Mouse (Mus musculus) adrenal gland, adult 18-20 months (tissue): ENCODE data around the gene Edar. TPM values are rescaled to one million over a fixed set of nuclear protein-coding genes. Genes with fewer than 3 reads are reported as not detected.
"Not testable (repeated sequence)": the region's sequence is repeated elsewhere in the genome, so short reads cannot be mapped to it uniquely, and the experiment has no call there.

Source experiments
- DNase-seq, 2 experiments: peaks; one replicate each; pipeline ENCODE4 v3.0.0; 2021 to 2022; ENCODE audit warnings: low spot score in 2 of 2
- long read RNA-seq, 2 experiments: library from polyadenylated mRNA; stranded (forward); transcript quantifications; one replicate each; pipeline ENCODE4 v2.0.0; 2021
- total RNA-seq, 2 experiments: library from RNA; stranded (reverse); gene quantifications; 1 replicate in 1 of 2; 2 replicates in 1 of 2; pipeline ENCODE4 v1.2.3; 2021

Edar gene
- total RNA-seq, result under 1 TPM; 0.10 to 0.22 TPM
- long read RNA-seq, experiment 1, result 0 reads
- long read RNA-seq, experiment 2, result 0 reads

GRCm38 (mm10) chr10:58675533-58675932 is at the start of gene Edar:
Gene Edar, minus strand, starts transcription at chr10:58675654.
- peak; percentile 74 to 79 for DNase-seq

DNA sequence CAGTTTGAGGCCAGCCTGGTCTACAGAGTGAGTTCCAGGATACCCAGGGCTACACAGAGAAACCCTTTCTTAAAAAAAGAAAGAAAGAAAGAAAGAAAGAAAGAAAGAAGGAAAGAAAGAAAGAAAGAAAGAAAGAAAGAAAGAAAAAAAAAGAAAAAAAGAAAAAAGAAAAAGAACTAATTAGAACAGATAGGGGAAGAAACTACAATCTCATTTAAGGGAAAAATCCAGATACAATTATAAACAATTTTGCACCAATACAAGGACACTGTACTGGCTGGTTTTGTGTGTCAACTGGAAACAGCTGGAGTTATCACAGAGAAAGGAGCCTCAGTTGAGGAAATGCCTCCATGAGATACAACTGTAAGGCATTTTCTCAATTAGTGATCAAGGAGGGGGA is 42.7 kb upstream of the Edar start, which contains the start of gene Gm17542:
Gene Gm17542 (minus strand): TSS at position 101 of the 400 bp plus-strand sequence.
- DNase-seq, result not testable (repeated sequence)

DNA sequence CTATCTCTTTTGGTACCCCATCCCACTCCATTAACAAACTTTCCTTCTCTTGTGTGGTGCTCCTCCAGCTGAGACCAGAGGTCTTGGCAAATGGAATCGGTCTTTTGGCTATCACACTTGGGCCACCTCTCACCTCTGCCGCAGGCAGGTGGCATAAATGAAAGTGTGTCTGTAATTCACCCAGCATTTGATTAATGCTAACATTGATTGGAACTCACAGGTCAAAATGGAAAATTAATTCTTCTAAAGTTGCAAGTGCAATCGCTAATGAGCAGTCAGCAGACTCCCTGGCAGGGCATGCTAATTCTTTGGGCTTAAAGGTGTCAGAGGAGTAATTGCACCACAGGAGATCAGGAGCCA is 39.3 kb upstream of the Edar start:
- DNase-seq, result no peak

- DNase-seq, result no peak
Measured at GRCm38 (mm10) chr10:58713855-58714788, 38.7 kb upstream of the Edar start.

- no peak for DNase-seq
Measured at GRCm38 (mm10) chr10:58713225-58713624, 37.8 kb upstream of the Edar start.

DNA sequence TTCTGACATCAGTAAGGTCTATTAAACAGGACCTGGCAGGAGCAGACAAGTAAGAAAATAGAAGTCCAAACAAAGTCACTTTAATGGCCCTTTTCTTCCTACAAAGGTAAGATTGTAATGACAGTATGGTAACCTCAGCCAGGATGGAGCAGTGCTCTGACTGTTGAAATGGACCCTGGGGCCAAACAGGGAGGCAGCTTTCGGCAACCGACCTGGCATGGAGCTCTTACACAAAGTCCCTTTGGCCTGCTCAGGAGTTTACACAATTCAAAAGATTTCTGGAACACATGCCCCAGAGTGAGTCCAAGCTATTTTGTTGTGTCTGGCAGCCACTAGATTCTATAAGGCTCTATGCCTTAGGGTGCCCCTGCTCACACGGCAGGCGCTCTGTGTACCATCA is 33.6 kb upstream of the Edar start:
- DNase-seq, result no peak

- DNase-seq, result no peak
Measured at GRCm38 (mm10) chr10:58700578-58700977, 25.1 kb upstream of the Edar start.

DNA sequence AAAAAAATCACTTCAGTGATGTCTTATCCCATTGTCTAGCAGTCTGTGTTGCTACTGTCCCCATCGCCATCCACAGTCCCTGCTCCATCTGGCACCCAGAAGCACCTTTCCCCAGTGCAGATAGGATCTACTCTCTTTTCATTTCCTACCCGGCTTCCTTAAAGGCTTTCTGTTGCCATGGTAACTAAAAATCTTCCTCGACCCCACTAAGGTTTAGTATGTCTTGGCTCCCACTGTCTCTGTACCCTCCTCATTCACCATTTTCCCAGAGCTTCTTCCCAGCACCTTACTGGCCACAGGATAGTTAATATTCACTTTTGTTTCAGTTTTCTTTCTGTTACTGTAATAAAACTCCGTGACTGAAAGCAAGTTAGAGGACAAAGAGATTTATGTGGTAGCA is 24.7 kb upstream of the Edar start:
- no peak for DNase-seq

GRCm38 (mm10) chr10:58698955-58699354 is 23.5 kb upstream of the Edar start:
- DNase-seq, result no peak

DNA sequence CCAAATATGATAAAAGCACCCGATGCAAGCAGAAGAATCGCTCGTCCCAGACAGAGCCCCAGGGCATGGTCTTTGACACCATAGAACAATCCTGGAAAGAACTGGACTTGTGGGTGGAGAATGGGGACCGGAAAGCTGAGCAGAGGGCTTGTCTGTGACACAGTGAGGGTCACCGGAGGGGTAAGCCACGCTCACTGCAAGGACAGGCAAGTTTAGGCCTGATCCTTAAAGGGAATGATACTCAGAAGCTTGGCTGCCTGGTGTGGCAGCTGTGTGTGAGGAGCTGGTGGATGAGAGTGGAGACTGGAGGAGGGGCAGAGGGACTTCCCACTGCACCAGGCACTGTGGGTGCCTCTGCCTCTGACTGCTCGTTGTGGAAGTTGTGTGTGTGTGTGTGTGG is 15.6 kb upstream of the Edar start:
- DNase-seq, result no peak

- no peak for DNase-seq
Measured at GRCm38 (mm10) chr10:58679298-58679697, 3.8 kb upstream of the Edar start.

DNA sequence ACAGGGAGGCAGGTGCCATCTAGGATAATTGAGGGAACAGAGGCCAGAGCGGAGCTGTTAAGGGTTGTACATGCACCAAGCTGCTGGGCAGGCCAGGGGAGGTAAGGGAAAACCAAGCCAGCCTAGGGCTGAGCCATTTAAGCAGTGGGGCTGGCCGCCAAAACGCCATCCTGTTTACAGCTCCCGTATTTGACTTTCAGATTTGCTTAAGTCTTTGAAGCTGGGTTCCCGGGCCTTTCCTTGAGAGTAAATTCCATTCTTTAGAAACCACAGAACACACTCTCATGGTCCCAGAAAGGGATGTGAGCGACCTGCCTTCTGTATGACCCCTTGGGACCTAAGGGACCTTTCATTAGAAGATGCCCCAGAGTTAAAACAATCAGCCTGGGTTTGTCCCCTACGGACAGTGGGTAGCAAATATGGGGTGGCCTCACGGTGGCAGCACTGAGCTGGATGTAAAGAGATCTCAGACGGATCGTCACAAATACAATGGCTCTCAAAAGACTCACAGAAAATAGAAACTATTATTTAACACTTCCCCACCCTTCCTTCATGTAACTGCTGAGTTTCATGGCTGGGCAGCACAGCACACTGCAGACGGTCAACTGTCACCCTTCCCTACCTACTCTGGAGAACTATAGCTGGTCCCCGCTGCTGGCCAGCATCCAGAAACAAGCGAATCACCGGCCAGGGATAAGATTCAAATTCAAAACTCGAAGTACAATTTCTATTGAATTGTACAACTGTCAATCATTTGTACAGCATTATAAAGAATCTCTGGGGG is 2.0 kb downstream of the Edar start:
- DNase-seq, result peak; percentile 64 to 75

DNA sequence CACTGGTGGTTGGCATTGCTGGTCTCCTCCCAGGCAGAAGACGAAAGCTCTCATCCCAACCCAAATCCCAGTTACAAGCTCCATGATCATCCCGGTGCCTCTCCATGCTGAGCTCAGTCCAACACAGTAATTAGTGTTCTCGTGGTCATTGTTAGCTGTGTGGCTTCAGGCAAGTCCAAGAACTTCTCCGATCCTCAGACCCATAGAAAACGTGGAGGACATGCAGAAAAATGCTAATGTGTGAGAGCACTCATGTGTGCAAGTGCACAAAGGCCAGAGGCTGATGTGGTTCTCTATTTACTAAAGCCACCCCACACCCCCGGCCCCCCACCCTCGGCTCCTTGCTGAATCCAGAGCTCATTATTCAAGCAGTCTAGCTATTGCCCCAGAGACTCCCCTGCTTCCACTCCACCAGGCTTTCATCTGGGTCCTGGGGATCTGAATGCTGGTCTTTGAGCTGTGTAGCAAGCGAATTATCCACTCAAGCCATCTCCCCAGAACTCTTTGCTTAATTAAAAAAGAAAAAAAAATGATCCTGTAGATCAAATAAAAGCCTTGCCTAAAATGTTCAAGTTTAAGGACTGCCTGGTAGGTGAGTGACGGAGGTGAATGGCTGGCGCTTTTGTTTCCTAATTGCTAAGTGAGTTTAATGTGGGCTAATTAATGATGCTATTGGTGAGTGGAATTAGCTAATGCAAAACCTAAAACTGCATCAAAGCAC is 2.7 kb downstream of the Edar start:
- DNase-seq, result no peak

DNA sequence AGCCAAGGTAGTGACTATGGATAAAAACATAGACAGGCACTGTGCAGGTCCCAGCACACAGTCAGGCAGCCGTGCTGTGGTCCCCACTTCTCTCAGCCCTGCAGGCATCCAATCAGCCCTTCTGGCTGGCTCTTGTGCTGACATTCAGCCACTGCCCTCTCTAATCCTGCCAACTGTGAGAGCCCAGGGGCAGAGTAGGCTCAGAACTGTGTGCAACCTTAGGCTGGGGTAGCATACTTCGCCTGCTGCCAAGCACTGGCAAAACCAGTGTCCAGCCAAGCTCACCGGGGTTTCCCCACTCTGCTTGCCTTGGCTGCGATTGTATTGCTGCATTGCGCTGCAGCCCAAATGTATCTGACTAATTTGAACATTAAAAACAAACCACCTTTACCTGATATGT is 11.6 kb downstream of the Edar start:
- DNase-seq, result no peak

- no peak for DNase-seq
Measured at GRCm38 (mm10) chr10:58663417-58663816, 12.0 kb downstream of the Edar start.

DNA sequence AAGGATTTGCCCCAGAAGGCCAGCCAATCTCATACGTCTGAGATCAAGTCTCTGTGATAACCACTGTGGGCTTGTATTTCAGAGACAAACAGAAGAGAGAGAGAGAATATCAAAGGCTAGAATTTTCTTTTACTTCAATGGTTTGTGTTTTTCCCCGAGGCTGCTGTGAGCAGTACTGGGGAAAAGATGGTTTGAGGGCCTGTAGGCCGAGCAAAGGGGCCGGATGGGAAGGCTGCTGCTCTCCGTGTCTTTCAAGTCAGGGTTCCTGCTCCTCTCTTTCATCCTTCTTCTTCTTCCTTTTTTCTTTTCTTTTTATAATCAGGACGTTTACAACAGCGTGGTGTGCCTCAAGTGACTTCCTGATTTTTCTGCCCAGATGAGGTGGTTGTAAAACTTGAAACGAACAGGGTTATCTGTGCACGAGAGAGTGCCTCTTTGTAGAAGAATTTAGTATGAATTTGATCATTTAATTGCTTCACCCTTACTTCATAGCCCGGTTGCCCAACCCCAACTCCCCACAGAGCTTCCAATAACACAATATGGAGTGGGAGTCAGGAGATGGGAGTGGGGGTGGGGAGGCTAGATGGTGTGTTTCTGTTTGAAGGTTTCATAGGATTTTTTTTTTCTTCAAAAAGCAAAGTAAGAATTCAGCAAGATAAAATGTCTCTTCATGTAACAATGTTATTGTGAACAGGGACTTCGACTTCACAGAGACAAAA is 16.0 kb downstream of the Edar start:
- no peak for DNase-seq

DNA sequence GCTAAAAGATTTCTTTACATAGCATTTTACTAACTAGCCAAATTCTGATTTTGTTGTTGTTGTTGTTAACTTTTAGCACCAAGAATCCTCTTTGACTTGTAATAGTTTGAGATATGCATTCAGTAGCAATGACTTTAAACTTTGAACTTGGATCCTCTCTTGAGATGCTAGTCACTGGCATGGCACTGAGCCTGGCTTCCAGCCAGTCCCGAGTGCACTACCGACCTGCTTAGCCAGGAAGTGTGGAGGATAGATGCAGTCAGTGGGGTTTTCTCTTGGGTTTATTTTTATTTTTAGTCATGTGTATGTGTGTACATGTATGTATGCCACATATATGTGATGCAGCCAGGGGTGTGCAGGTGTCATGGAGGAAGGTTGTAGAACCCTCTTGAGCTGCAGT is 17.7 kb downstream of the Edar start:
- DNase-seq, result no peak

GRCm38 (mm10) chr10:58653679-58654078 is 21.8 kb downstream of the Edar start:
- DNase-seq, result no peak

DNA sequence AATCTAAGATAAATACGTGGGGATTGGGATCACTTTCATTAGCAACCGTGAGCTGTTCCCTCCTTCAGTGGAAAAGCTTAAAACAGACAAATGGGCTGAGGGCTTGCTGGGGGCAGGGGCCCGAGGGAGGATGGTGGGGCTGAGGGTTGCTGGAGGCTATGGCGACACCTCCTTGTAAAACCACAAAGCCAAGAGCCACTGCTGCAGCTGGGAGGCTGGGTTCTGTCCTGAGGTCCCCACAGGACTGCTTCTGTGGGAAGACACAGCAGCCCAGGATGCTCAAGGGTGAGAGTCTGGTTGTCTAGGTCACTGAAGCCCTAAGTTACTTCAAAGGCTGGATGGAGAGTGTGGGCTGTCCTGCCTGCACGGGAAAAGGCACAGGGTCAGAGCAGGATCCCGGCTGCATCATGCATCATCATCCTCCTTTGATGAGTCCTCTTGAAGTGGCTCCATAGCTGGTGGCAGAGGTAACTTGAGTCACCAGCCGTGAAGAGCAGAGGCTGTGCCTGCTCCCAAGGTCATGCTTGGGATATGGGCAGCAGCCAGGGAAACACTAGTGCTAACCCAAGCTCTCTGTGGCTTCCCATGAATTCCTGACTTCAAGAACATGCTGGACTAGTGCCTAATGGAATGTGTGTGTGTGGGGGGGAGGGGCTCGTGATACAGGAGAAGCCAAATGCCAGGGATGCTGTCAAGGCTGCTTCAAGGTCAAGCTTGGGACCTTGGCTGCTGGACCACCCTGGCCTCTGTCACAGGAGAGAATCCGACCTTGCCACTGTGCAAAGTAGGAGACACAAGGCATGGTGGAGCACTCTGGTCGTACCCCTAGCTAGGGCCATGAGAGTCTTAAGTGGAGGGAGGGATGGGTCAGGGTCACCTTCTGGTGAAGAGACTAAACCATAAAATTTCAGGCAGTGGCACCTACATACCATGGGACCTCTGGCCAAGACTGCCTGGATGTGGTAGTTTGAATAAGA is 22.7 kb downstream of the Edar start:
- DNase-seq, result no peak

DNA sequence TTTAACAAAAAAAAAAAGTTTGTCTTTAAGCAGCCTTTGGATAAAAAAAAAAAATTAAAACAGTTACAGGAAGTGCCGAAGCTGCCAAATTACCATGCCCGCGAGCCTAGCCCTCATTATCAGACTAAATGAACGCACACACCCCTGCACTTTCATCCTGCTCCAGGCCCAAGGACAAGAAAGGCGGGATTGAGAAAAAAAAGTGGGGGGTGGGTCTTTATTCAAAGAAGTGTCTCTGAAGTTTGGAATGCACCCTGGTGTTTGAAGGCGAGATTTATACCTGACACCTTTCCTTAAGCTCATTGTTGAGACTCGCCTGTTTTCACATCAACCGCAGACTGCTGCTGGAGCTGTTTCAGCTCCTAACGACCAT is 23.4 kb downstream of the Edar start:
- no peak for DNase-seq
